Mouse (Mus musculus) brain, embryonic 14.5 days (tissue): Measurements from ENCODE around the gene Krt39. TPM values are rescaled to one million over a fixed set of nuclear protein-coding genes. Genes with fewer than 3 reads are reported as not detected.

Source experiments
- DNase-seq: peaks from one replicate; pipeline ENCODE4 v3.0.0-alpha.2; 2011; ENCODE audit warnings: low read depth
- CTCF ChIP-seq: fragments of 200-500 bp; IDR thresholded peaks from 2 replicates; pipeline ENCODE4 v1.5.1; 2012; ENCODE audit warnings: inconsistent platforms, mild to moderate bottlenecking, moderate library complexity, borderline replicate concordance; ENCODE audit not compliant: insufficient read depth, insufficient read length; ENCODE audit errors: extremely low read depth
- POLR2A ChIP-seq: fragments of 200-500 bp; IDR thresholded peaks from 2 replicates; pipeline ENCODE4 v1.6.1; 2012; ENCODE audit warnings: mild to moderate bottlenecking, inconsistent platforms, borderline replicate concordance; ENCODE audit not compliant: poor library complexity, insufficient read depth, insufficient read length, severe bottlenecking; ENCODE audit errors: extremely low read depth
- polyA plus RNA-seq: library from polyadenylated mRNA; depleted of rRNA; stranded (reverse); fragments of >200 nt; gene quantifications from 2 replicates; pipeline ENCODE4 v1.2.3, GENCODE M21; 2012; rRNA removed

The Krt39 gene
- polyA plus RNA-seq = not detected in 2 replicates

DNA sequence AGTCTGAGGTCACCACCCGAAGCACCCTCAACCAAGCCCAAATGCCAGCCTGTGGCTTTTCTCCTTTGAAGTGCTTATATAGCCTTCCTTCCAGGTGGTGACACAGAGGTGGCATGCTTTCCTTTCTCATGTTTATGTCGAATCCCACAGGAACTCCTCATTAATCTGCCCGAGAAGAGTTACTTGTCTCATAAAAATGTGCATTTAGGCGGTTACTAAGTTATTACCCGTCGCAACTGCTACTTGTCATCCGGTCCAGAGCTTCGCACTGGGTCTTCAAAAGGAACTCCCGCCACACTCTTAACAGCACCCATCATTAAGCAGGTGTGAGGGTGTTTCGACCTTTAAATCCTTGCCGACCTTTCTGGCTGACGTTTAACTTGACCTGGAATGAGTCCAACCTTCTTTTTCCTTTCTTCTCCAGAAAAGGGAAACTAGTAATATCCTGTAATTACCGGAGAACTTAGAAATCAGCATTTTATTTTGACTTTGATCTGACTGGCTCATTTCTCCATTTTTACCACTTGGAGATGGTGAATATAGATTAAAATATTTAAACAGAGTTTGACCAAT, at the start of gene Krt39:
TSS of gene Krt39 (minus strand) at position 51 of the 573 bp plus-strand sequence.
- DNase-seq = no peak
- no peak for TF ChIP-seq CTCF
- no peak for TF ChIP-seq POLR2A

DNA sequence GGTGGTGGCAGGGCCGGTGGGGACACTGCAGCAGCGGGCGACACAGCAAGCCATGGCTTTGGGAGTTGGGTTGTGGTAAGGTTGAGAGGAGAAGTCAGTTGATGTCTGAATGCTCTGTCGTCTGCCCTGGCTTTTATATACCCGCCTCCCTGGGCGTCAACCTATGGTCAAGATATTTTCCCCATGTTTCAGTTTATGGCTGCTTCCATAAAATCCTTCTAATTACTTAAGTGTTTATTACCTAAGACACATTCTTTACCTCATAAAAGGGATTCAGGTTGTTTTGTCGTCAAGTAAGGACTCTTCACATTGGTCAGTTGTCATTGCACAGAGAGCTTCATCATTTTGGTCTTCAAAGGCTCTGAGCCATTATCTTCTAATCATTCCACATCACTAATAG, 45.4 kb upstream of the Krt39 start, which contains the start of gene Krtap3-1:
TSS of gene Krtap3-1 (minus strand) at position 101 of the 400 bp plus-strand sequence.
- TF ChIP-seq POLR2A = no peak
- no peak for TF ChIP-seq CTCF
- no peak for DNase-seq

DNA sequence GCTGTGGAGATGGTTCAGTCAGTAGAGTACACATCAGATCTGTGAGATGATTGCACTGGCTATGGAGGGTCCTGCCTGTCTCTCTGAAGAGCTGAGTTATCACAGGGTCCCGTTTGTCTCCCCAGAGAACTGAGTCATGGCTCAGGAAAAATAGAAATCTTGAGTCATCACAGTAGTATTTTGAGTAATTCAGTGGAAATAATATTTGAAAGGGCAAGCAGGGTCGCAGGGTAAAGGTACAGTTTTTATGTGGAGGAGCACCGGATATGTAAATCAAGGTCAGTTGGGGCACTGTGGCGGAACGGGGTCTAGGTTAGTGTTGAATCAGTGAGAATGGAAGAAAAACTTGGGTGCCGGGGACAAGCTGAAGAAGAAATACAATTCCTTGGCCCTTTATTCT, 41.4 kb upstream of the Krt39 start:
- TF ChIP-seq POLR2A = no peak
- TF ChIP-seq CTCF = no peak
- DNase-seq = no peak

GRCm38 (mm10) chr11:99559366-99559765, 38.2 kb upstream of the Krt39 start, which contains the start of gene Gm11939:
Gm11939 (minus strand) TSS chr11:99559466.
- no peak for DNase-seq

GRCm38 (mm10) chr11:99557976-99558745, 37.0 kb upstream of the Krt39 start:
- no peak for DNase-seq
- TF ChIP-seq POLR2A (no peak), CTCF (no peak)

More at GRCm38 (mm10) chr11:99559366-99559765, 38.2 kb upstream of the Krt39 start, which contains the start of gene Gm11939:
- no peak for TF ChIP-seq CTCF
- TF ChIP-seq POLR2A = no peak

- TF ChIP-seq POLR2A = no peak
- TF ChIP-seq CTCF = no peak
- DNase-seq = no peak
Observed at GRCm38 (mm10) chr11:99556753-99557152, 35.6 kb upstream of the Krt39 start, which contains the start of gene Krtap3-2. Krtap3-2 (minus strand) TSS chr11:99556853.

DNA sequence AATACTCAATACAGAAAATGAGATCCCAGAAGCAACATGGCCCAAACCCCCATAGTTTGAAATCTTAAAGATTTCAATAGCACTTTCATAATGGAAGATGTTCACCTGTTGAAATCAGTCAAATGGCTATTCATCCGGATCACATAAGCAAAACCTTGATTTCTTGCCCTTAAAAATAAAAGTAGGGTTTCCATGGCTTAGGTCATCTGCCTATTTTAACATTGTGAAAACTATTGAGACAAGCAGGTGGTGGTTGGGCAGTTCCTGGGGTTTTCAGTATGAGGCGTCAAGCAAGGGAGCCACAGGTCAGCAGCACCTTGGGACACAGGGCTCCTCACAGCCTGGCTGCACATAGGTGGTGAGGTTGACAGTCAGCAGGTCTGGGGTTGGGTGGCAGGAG, 35.1 kb upstream of the Krt39 start:
- DNase-seq = no peak
- TF ChIP-seq POLR2A (no peak), CTCF (no peak)

DNA sequence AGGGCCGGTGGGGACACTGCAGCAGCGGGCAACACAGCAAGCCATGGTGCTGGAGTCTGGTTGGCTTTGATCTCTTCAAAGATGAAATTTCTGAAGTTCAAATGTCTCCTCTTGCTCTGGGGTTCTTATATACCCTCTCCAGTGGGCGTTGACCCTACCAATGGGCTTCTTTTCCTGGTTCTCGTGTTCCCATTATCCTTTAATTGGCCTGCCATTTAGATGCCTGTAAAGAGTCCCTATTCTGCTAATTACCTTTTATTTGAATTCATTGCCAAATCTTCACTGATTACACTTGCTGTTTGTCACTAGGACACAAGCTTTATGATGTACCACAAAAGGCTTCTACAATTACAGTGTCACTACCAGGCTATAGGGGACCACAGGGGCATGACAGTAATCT, 29.6 kb upstream of the Krt39 start, which contains the start of gene Krtap3-3:
TSS of gene Krtap3-3 (minus strand) at position 101 of the 400 bp plus-strand sequence.
- TF ChIP-seq CTCF (no peak), POLR2A (no peak)
- peak; percentile 35 for DNase-seq

DNA sequence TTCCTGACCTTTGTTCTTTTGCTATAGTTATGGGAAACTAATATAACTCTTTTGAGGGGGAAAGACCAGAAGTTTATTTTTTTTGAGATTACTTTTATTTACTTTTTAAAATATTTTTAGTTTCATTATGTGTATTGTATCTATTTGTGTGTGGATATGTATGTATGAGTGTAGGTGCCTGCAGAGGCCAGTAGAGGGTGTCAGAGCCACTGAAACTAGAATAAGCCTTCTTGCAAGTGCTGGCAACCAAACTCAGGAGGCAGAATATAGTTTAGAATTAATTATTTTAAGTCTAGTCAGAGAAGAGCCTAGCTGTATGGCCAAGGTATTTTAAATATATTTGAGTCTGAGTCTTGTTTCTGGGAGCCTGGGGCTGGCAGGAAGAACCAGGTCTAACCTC, 26.8 kb upstream of the Krt39 start:
- no peak for DNase-seq

GRCm38 (mm10) chr11:99539721-99540120, 18.6 kb upstream of the Krt39 start:
- no peak for TF ChIP-seq POLR2A
- TF ChIP-seq CTCF = no peak
- DNase-seq = peak; percentile 69

More for the DNA sequence above, 26.8 kb upstream of the Krt39 start:
- TF ChIP-seq POLR2A = no peak
- no peak for TF ChIP-seq CTCF

DNA sequence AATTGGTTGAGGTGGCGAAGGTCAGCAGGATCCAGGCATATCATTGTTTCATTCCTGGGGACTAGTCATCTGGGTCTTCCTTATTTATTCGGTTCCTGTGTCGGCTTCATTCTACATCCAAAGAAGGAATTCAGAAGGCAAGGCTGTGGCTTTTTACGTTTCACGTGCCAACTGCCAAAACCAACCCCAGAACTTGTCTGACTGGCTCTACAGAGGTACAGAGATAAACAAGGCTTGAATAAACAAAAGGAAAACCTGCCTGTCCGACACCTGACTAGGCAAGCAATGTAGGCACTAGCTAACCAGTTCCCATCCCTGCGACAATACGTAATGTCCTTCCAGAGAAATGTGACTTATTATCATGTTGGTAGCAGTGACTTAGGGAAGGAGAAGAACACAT, 7.0 kb downstream of the Krt39 start:
- no peak for TF ChIP-seq POLR2A
- no peak for TF ChIP-seq CTCF
- no peak for DNase-seq
